Mouse (Mus musculus) liver (tissue): Measurements from ENCODE around the gene AB124611.
A peak's percentile ranks its signal among the peaks of the same experiment; 100 is the strongest.
"Not testable (repeated sequence)": the region's sequence is repeated elsewhere in the genome, so short reads cannot be mapped to it uniquely, and the experiment has no call there.

Experiments used
- DNase-seq: peaks from one replicate; pipeline ENCODE4 v3.0.0-alpha.2; 2020; ENCODE audit warnings: mixed read lengths

Gene AB124611

DNA sequence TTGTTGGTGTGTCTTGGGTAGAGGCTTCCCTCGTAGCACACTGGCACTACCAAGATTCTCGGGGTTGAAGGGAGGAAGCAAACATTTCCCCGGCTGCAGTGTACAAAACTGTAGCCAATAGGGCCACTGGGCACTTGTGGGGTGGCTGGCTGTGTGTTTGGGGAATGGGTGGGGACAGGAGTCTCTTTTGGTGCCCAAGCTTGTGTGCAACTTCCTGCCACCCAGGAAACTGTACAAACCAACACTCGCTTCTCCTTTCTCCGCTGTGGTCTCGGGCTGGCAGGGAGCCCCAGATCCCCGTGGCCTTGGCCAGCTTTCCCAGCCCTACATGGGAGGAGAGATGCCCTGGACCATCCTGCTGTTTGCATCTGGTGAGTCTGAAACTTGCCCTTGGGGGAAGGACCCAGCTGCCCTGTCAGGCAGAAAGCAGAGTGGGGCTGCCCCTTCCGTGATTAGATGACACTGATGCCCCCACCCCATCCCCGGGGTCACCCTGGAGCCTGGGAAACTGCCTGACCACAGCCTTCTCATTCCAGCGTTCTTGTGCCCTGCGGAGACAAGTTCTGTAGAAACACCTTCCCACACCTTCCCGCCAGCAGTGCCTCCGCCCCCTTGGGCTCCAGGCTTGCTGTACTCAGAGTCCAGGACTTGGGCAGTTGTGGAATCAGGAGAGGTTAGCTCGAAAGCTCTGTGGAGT lies at the start of gene AB124611:
Gene AB124611 (plus strand): TSS at position 240 of the 697 bp plus-strand sequence.
- DNase-seq: no peak

DNA sequence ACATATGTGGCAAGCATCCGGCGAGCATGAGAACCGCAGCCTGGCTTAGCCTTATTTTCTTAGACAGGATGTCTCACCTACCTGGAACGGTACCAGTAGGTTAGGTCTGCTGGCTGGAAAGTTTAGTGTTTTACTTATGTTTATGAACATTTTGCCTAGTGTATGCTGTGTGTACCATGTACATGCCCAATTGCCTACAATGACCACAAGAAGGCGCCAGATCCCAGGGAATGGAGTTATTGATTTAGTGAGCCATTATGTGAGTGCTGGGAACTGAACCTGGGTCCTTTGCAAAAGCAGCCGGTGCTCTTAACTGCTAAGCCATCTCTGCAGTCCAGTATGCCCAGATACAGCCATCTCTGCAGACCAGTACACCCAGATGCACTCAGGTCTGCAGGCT lies 48.3 kb upstream of the AB124611 start:
- no peak for DNase-seq

DNA sequence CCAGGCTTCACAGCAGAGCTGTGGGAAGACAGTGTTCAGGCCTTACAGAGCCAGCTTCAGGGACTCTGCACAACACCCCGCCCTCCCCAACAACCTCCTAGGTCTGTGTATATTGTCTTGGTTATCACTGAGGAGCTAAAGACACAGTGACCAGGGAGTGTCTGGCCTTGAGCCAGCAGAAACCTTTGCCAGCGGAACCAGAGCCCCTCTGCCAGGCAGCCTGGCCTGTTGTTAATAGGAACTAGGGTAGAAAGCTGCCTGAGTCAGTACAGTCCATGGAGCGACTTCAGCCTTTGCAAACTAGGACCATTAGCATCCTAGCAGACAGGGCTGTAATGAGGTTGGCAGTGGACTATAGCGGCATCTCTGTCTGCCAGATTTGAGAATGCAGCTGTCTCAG lies 41.9 kb upstream of the AB124611 start:
- DNase-seq: no peak

DNA sequence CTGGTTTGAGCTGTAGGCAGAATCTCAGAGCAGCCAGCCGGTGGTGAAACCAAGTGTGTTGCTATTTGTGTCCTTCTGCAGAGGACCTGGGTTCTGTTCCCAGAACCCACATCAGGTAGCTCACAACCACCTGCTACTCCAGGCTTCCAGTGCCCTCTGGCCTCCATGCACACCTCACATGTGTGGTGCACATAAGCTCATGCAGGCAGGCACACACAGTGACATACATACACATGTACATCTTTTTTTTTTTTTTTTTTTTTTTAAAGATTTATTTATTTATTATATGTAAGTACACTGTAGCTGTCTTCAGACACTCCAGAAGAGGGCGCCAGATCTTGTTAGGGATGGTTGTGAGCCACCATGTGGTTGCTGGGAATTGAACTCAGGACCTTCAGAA lies 37.7 kb upstream of the AB124611 start:
- not testable (repeated sequence) for DNase-seq

DNA sequence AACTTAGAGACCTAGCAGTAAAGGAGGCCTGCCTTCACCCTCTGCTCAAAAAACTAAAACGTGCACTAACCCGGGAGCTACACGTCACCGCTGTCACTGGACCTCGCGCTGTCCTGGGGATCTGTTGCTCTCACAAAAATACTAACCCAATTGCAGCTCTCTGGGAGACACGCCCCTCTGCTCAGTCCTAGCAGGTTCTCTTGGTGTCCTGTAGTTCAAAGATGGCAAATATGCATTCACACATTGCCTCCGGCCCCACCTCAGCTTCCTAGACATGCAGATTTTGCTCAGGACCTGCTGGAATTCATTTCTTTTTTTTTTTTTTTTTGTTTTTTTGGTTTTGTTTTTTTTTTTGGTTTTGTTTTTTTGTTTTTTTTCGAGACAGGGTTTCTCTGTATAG lies 35.3 kb upstream of the AB124611 start:
- DNase-seq: no peak

DNA sequence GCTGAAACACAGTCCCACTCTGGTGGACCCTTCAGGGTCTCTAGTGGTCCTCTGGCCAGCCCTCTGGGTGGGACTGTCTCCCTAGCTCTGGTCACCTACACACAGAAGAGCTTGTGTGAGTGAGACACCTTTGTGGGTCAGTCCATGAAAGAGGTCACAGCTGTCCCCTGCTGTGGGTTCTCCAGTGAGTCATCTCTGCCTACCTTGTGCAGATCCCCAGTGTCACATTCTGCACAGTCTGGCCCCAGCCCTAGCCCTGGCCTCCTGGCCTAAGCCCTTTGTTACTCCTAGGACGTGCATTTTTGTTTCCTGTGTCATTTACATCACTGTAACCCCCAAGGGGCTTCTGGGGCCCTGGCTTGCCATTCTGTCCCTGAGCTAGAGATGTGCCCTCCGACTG lies 32.1 kb upstream of the AB124611 start:
- DNase-seq: no peak

DNA sequence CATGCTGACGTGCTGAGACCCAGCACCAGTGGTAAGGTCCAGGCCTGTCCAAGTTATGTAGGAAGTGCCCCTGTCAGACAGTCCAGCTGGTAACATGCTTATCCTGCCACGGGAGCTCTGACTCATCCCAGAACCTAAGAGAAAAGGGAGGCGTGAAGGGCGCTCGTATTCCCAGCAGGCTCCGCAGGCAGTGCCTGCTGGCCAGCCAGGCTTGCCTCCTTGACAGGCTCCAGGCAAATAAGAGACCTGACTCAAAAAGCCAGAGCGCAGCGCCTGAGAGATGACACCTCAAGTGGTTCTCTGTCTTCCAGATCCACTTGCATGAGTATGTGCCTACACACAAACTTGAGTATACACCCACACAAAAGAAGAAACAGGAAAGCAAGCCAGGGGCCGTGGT lies 31.2 kb upstream of the AB124611 start:
- no peak for DNase-seq

DNA sequence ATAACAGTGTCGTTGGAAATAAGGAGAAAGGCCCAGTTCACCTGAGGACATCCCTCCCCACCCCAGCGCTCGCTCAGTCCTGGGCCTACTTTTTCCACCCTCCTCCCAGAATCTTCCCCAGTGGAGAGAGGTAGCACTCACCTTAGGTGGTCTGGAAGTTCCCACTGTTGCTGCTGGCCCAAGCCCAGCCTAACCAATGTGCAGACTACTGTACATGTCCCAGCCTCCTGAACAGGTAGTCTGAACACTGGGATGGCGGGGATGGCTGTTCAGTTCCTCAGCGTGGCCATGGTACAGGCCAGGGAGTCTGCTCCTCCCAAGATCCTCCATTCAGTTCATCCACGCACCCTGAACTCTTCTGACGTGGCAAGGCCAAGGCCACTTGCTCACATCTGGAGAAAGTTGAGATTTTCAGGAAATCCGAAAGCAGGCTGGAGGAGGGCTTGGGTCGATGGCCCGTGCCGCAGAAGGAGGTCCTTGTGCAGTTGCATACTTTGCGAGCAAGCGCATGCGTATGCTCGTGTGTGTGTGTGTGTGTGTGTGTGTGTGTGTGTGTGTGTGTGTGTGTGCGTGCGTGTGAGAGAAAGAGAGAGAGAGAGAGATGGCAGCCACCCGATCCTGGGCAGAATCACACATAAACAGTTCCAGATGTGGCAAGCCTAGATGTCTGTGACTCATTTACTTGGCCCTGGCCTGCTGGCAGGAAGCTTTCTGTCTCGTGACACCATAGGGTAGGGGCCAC lies 29.5 kb upstream of the AB124611 start:
- no peak for DNase-seq

DNA sequence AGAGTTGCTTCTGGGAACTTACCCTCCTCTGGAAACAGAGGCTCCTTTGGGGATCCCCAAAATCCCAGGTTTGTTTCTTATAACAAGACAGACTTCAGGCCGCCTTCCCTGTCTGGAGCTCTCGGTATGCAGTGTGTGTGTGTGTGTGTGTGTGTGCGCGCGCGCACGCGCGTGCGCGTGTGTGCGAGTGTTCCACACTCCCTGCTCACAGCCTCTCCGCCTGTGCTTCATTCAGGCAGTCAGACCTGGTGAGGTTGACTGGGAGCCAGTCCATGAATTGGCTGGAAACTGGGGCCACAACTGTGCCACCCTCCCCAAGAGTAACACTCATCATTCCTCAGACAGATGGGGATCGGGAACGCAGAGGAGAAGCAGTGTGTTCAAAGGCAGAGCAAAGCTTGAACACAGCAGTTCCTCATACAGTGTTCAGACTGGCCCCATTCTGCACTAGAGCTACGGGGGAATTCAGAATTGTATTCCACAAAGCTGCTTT lies 28.9 kb upstream of the AB124611 start:
- DNase-seq: no peak

DNA sequence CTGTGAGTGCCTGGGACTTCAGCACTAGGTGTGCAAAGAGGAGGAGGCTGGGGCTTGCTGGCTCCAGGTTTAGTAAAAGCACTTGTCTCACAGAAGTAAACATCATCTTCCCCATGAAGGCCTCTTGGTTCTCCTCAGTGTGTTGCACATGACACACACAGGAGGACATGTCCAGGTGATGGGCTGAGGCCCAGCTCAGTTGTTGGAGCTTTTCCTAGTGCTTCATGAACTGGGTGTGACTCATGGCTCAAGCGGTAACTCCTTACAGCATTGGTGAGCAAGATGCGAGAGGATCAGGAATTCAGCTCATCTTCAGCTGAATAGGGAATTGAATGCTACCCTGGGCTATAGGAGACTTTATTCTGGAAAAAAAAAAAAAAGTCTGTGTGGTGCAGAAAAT lies 28.3 kb upstream of the AB124611 start:
- no peak for DNase-seq

DNA sequence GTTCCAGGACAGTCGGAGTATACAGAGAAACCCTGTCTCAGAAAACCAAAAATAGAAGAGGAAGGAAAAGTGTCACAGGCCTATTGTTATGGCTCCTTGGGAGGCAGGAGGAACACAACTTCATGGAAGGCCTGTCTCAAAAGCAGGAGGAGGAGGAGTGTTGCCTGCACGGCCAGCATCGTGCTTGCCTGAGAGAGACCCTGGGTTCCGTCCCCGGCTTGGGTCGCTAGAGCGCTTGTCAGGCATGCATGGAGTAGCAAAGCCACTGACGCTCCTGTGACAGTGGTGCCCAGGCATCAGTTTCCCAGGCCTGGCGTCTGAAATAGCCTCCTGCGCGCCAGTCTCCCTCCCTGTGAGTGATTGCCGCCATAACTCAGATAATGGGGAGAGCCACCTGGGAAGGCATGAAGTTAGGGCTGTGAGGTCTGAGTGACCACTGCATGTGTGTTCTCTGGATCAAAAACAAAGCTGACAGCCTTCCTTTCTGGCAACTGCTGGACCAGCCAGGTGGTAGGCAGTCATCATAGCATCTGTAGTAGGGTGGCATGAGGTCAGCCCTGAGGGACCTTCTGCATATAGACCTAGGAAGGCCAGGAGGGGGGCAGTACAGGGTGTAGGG lies 27.6 kb upstream of the AB124611 start:
- DNase-seq: no peak

DNA sequence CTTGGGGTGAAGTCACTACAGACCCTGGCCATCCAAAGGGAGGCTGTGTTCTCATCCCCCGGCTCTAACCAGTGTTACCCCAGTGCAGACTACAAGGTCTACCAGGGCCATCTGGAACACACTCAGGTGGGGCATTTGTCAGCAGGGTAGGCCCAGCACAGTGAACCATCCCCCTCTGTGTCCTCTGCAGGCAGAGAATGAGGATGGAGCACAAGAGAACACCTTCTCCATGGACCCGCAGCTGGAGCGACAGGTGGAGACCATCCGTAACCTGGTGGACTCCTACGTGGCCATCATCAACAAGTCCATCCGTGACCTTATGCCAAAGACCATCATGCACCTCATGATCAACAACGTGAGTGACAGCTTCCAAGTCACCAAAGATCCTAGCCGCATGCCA lies 22.6 kb upstream of the AB124611 start:
- DNase-seq: no peak

DNA sequence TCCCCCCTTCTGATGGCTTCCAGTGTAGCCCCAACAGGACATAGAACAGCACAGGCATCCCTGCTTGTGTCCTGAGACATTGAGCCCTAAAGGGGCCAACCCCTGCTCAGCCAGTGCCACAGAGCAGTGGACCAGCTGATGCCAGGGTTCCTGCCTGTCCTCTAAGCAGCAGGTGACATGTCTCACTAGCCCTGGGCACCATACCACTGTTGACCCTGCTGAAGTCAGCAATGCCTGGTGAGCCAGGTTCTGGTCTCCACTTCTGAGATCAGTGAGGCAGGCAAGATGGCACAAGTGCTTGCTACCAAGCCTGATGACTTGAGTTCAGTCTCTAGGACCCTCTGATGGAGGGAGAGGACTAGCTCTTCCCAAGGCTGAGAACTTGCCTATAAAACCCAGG lies 20.2 kb upstream of the AB124611 start:
- DNase-seq: no peak

DNA sequence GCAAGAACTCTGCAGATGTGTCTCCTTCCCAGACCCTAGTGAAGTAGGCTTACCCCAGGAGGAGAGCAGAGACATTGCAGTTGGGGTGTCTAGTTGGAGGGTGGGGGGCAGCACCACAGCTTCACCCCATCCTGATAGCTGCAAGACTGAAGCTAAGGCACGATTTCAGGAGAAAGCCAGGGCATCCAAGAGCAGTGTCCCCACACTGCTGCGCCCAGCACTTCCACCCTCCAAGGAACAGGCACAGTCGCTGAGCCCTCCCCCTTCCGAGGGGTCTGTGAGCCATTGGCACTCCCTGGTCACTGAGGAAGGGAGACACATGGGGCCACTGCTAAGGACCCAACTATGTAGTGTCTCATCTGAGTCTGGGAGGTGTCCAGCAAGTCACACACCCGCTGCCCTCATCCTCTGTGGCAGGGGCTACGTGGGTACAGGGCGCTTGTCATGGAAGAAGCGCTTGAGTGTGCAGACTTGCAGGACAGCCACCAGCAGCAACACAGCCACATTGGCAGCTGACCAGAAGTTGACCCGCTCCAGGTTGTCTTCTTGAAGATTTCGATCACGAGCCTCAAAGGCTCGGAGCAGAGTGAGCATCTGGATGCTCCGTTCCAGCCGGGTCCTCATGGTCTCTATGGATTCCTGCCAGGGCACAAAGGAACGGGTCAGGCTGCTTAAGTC lies 18.1 kb upstream of the AB124611 start:
- DNase-seq: no peak

DNA sequence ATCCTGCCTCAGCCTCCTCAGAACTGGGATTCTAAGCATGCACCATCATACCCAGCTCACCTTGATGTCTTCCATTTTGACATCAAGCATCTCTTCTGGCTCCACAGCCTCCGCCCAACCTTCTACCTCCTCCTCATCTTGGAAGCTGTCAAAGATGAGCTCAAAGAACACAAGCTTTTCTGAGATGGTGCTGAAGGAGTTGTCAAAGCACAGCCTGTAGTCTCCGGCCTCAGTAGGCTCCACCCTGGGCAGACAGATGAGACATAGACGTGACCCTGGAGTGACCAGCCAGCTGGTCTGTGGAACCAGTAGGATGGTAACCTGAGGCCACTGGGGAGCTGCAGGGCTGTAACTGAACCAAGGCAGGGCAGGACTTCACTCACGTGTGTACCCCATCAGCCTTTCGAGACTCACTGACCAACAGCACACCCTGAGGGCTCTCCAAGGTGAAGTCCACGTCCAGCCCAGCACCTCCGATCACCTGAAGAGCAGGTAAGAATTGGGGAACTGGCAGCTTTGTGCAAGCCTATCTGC lies 17.0 kb upstream of the AB124611 start:
- no peak for DNase-seq

DNA sequence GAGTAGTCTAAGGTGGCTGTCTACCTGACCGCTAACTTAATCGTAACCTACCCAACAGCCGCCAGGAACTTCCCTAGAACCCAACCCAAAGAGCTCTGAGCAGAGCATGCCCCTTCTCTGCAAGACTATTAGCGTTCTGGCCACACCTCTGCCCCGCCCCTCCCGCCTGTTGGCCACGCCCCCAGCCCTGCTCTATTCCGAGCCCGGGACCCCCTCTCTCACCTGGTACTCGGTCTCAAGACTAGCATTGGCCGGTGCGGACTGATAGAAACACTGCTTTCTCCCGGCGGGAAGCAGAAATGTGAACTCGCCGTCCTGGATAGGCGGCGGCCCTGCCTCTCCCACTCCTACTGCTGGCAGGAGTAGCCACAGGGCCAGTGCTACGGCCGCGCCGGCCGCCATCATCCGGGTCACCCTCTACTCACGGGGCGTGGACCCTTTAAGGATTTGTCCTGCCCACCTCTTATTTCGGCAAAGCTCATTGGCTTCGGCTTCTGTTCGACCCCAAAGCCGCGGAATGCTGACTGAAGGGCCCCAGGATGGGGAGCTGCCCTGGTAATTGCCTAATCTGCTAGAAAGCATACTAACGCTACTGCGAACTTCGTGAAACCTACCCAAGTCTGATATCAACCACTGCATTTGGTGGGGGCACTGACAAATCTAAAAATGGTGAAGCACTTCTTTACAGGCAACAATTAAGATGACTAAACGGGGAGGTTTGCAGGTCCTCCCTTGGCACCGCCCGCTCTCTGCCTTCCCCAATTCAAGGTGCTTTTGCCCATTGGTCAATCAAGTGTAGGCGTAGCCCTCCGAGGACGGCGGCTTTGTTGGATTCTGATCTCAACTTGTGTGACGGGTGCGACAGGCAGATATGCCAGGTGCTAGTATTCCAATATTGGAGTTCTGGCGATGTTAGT lies 15.9 kb upstream of the AB124611 start, which contains the start of gene Tmed1:
Gene Tmed1 (minus strand): TSS at position 481 of the 917 bp plus-strand sequence.
- peak; percentile 94 for DNase-seq

DNA sequence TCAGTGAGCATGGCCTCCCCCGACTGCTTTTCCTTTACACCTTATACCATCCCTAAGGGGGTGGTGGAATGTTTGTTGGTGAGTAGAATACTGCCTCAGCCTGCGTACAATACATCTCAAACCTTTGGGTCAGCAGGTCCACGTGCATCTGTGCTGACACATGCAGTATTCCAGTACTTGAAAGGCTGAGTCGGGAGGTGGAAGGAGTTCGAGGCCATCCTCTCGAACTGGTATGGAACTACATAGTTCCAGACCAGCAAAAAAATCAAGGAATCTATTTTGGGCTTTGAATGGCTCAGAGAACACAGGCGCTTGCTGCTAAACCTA lies 15.3 kb upstream of the AB124611 start:
- no peak for DNase-seq

DNA sequence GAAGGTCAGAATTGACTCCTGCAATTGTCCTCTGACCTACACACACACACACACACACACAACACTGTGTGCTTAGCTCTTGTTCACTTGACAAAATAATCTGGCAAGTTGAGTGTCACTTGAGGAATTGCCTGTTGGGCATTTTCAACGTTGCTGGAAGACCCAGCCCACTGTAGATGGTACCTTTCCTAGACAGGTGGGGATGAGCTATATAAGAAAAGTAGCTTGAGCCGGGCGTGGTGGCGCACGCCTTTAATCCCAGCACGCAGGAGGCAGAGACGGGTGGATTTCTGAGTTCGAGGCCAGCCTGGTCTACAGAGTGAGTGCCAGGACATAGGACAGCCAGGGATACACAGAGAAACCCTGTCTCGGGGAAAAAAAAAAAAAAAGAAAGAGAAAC lies 14.9 kb upstream of the AB124611 start:
- no peak for DNase-seq

DNA sequence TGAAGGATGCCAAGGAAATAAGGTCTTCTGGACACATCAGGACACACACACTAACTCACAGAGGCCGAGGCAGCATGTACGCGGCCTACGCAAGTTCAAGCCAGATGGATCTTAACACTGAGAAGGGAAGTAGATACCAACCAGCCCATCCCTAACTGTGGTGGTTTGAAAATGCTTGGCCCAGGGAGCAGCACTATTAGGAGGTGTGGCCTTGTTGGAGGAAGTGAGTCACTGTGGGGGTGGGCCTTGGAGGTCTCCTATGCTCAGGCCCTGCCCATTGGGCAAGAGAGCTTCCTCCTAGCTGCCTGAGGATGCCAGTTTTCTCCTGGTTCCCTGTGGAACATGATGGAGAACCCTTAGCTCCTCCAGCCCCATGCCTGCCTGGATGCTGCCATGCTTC lies 12.5 kb upstream of the AB124611 start:
- no peak for DNase-seq

DNA sequence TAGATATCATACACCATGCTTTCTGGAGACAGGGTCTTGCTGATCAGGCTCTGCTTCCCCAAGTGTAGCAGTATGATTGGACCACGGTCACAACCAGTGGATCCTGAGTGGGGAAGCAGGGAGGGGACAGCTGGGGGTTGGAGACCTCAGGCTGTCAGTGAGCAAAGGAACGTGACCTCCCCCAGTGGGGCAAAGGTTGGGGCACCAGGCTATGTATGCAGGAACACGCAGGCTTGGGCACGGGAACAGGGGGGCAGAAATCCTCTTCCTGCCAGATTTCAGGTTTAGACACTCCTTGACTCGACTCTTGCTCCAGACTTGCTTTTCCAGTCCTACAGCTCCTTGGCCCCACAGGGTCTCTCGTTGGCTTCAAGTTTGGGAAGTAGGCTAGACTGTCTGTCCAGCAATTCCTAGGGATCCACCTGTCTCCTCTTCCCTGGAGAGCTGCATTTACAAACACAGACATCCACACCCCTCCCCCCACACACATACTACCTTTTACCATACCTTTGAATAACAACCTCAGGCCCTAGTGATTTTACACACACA lies 8.0 kb upstream of the AB124611 start:
- DNase-seq: no peak

DNA sequence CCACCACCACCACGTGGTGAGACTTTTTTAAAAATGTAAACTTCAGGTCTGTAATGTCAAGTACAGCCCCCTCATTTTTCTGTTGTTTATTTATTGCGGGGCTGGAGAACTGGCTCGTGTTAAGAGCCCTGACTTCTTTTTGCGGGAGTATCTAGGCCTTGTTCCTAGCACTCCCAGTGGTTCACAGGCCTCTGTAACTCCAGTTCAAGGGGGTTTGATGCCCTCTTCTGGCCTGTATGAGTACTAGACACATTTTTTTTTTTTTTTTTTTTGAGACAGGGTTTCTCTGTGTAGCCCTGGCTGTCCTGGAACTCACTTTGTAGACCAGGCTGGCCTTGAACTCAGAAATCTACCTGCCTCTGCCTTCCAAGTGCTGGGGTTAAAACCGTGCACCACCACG lies 7.3 kb upstream of the AB124611 start:
- DNase-seq: not testable (repeated sequence)
